Mouse (Mus musculus): ENCODE measurements around the gene Immp2l. TPM values are rescaled to one million over a fixed set of nuclear protein-coding genes. Genes with fewer than 3 reads are reported as not detected.

Immp2l gene
- total and polyA plus RNA-seq, 2 experiments = 35.8 to 133 TPM

GRCm38 (mm10) chr12:41084370-41085089 is 60.6 kb downstream of the Immp2l start:
- 7% methylated on average over 2 of the region's 2 CpGs for WGBS
- no peak for TF ChIP-seq POLR2A (IDR thresholded peaks at IDR 0.05; ENCODE audit: extremely low read depth, insufficient read depth, low read length)
- TF ChIP-seq CTCF (IDR thresholded peaks at IDR 0.05; ENCODE audit: low read depth, low read length) = no peak
- DNase-seq (ENCODE audit: extremely low read depth, low read depth, low spot score) = peak; percentile 76
- Histone ChIP-seq H3K79me2 (ENCODE audit: control insufficient read depth, insufficient read depth, low read length) (no peaks in the 10 kb centered on the region; the same call in 1 of the 2 replicates), H3K27ac (replicated peaks; ENCODE audit: insufficient read depth, low read depth, low read length) (peak overlapping the region; percentile 92), H3K4me3 (ENCODE audit: insufficient read depth, low read depth, low read length) (no peak overlapping the region), H3K27me3 (ENCODE audit: control insufficient read depth, insufficient read depth, low read length) (no peaks in the 10 kb centered on the region), H3K36me3 (ENCODE audit: control insufficient read depth, insufficient read depth, low read length) (no peaks in the 10 kb centered on the region), H3K4me1 (ENCODE audit: control insufficient read depth, insufficient read depth, low read length) (peaks cover 20% of the 10 kb centered on the region; the same call in 1 of the 2 replicates), H3K9ac (ENCODE audit: low read depth, low read length) (0 out of 2 replicates have a peak overlapping the region, but pooled peaks have one; percentile 26)

- TF ChIP-seq CTCF (IDR thresholded peaks at IDR 0.05; ENCODE audit: low read depth, low read length) = no peak
- TF ChIP-seq POLR2A (IDR thresholded peaks at IDR 0.05; ENCODE audit: extremely low read depth, insufficient read depth, low read length) = no peak
- H3K27ac ChIP-seq (replicated peaks; ENCODE audit: insufficient read depth, low read depth, low read length) = peak overlapping the region; percentile 84
- no peaks in the 10 kb centered on the region; the same call in 1 of the 2 replicates for H3K79me2 ChIP-seq (ENCODE audit: control insufficient read depth, insufficient read depth, low read length)
- H3K4me1 ChIP-seq (ENCODE audit: control insufficient read depth, insufficient read depth, low read length) = peaks cover 23% of the 10 kb centered on the region; the same call in 1 of the 2 replicates
- peak; percentile 90 for DNase-seq (ENCODE audit: extremely low read depth, low read depth, low spot score)
- H3K9ac ChIP-seq (ENCODE audit: low read depth, low read length) = no peak overlapping the region
- no peak overlapping the region for H3K4me3 ChIP-seq (ENCODE audit: insufficient read depth, low read depth, low read length)
- 33% methylated on average over 5 of the region's 5 CpGs for WGBS
- H3K36me3 ChIP-seq (ENCODE audit: control insufficient read depth, insufficient read depth, low read length) = no peaks in the 10 kb centered on the region
- no peaks in the 10 kb centered on the region for H3K27me3 ChIP-seq (ENCODE audit: control insufficient read depth, insufficient read depth, low read length)
Measured at GRCm38 (mm10) chr12:41089931-41090366, 66.1 kb downstream of the Immp2l start.

- Histone ChIP-seq H3K4me3 (ENCODE audit: insufficient read depth, low read depth, low read length) (no peak overlapping the region), H3K9ac (ENCODE audit: low read depth, low read length) (no peak overlapping the region), H3K36me3 (ENCODE audit: control insufficient read depth, insufficient read depth, low read length) (no peaks in the 10 kb centered on the region), H3K79me2 (ENCODE audit: control insufficient read depth, insufficient read depth, low read length) (no peaks in the 10 kb centered on the region; the same call in 1 of the 2 replicates), H3K27ac (replicated peaks; ENCODE audit: insufficient read depth, low read depth, low read length) (no peak overlapping the region), H3K4me1 (ENCODE audit: control insufficient read depth, insufficient read depth, low read length) (peaks cover 22% of the 10 kb centered on the region; the same call in 1 of the 2 replicates), H3K27me3 (ENCODE audit: control insufficient read depth, insufficient read depth, low read length) (no peaks in the 10 kb centered on the region)
- peak; percentile 92 for DNase-seq (ENCODE audit: extremely low read depth, low read depth, low spot score)
- TF ChIP-seq POLR2A (IDR thresholded peaks at IDR 0.05; ENCODE audit: extremely low read depth, insufficient read depth, low read length) = no peak
- no peak for TF ChIP-seq CTCF (IDR thresholded peaks at IDR 0.05; ENCODE audit: low read depth, low read length)
- 19% methylated on average over 2 of the region's 2 CpGs for WGBS
Measured at GRCm38 (mm10) chr12:41090771-41091170, 66.9 kb downstream of the Immp2l start.

DNA sequence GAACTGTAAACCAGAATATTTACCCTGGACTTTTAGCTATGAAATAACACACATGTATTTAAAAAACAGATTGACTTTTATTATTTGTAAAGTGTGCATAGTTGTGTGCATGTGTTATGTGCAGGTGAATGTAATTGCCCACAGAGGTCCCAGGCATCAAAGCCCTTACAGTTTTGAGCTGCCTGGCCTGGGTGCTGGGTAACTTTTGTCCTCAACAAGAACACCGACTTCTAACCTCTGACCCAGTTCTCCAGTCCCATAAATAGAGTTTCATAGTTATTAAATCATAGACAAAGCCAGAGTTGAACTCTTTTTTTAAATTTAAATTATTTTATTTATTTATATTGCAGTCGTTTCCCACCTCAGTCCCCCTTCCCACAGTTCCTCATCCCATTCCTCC is 67.4 kb downstream of the Immp2l start:
- H3K36me3 ChIP-seq (ENCODE audit: control insufficient read depth, insufficient read depth, low read length) = no peaks in the 10 kb centered on the region
- H3K79me2 ChIP-seq (ENCODE audit: control insufficient read depth, insufficient read depth, low read length) = no peaks in the 10 kb centered on the region; the same call in 1 of the 2 replicates
- no peak overlapping the region for H3K9ac ChIP-seq (ENCODE audit: low read depth, low read length)
- 56% methylated on average over 2 of the region's 2 CpGs for WGBS
- H3K27me3 ChIP-seq (ENCODE audit: control insufficient read depth, insufficient read depth, low read length) = no peaks in the 10 kb centered on the region
- peak; percentile 63 for DNase-seq (ENCODE audit: extremely low read depth, low read depth, low spot score)
- no peak overlapping the region for H3K4me3 ChIP-seq (ENCODE audit: insufficient read depth, low read depth, low read length)
- H3K4me1 ChIP-seq (ENCODE audit: control insufficient read depth, insufficient read depth, low read length) = peaks cover 22% of the 10 kb centered on the region; the same call in 1 of the 2 replicates
- TF ChIP-seq CTCF (IDR thresholded peaks at IDR 0.05; ENCODE audit: low read depth, low read length) (no peak), POLR2A (IDR thresholded peaks at IDR 0.05; ENCODE audit: extremely low read depth, insufficient read depth, low read length) (no peak)
- H3K27ac ChIP-seq (replicated peaks; ENCODE audit: insufficient read depth, low read depth, low read length) = peak overlapping the region; percentile 85

GRCm38 (mm10) chr12:41096045-41096444 is 72.2 kb downstream of the Immp2l start:
- H3K4me3 ChIP-seq (ENCODE audit: insufficient read depth, low read depth, low read length) = no peak overlapping the region
- WGBS = 80% methylated on average over 4 of the region's 4 CpGs

DNA sequence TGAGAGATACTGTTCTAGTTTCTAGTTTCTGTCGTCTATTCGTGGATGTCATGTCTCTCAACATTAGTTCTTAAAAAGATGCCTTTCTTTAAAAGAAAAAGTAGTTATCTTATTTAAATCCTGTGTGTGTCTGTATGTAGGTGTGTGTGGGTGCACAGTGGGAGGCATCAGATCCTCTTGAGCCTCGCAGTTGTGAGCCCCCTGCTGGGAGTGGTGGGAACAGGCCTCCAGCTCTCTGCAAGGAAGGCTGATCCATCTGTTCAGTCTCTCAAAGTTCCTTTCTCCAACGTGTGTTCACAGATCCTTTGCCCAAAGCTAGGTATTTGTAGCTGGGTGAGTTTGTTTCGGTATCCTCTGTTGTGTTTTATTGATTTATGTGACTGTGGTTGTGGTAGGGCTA is 73.5 kb downstream of the Immp2l start:
- TF ChIP-seq CTCF (IDR thresholded peaks at IDR 0.05; ENCODE audit: low read depth, low read length) (peak; percentile 93), POLR2A (IDR thresholded peaks at IDR 0.05; ENCODE audit: extremely low read depth, insufficient read depth, low read length) (no peak)
- Histone ChIP-seq H3K4me3 (ENCODE audit: insufficient read depth, low read depth, low read length) (no peak overlapping the region), H3K27me3 (ENCODE audit: control insufficient read depth, insufficient read depth, low read length) (no peaks in the 10 kb centered on the region), H3K4me1 (ENCODE audit: control insufficient read depth, insufficient read depth, low read length) (0 out of 2 replicates have a peak, but pooled peaks cover 2% of the 10 kb centered on the region), H3K9ac (ENCODE audit: low read depth, low read length) (no peak overlapping the region), H3K79me2 (ENCODE audit: control insufficient read depth, insufficient read depth, low read length) (peaks cover 4% of the 10 kb centered on the region; the same call in 1 of the 2 replicates), H3K27ac (replicated peaks; ENCODE audit: insufficient read depth, low read depth, low read length) (no peak overlapping the region), H3K36me3 (ENCODE audit: control insufficient read depth, insufficient read depth, low read length) (no peaks in the 10 kb centered on the region)
- peak; percentile 58 for DNase-seq (ENCODE audit: extremely low read depth, low read depth, low spot score)
- WGBS = 37% methylated on average over 5 of the region's 5 CpGs

More at GRCm38 (mm10) chr12:41096045-41096444, 72.2 kb downstream of the Immp2l start:
- no peaks in the 10 kb centered on the region for H3K27me3 ChIP-seq (ENCODE audit: control insufficient read depth, insufficient read depth, low read length)
- no peak overlapping the region for H3K27ac ChIP-seq (replicated peaks; ENCODE audit: insufficient read depth, low read depth, low read length)
- TF ChIP-seq CTCF (IDR thresholded peaks at IDR 0.05; ENCODE audit: low read depth, low read length) = no peak
- H3K79me2 ChIP-seq (ENCODE audit: control insufficient read depth, insufficient read depth, low read length) = peaks cover 4% of the 10 kb centered on the region; the same call in 1 of the 2 replicates
- no peak for DNase-seq (ENCODE audit: extremely low read depth, low read depth, low spot score)
- H3K36me3 ChIP-seq (ENCODE audit: control insufficient read depth, insufficient read depth, low read length) = no peaks in the 10 kb centered on the region
- H3K9ac ChIP-seq (ENCODE audit: low read depth, low read length) = no peak overlapping the region
- H3K4me1 ChIP-seq (ENCODE audit: control insufficient read depth, insufficient read depth, low read length) = peaks cover 8% of the 10 kb centered on the region; the same call in 1 of the 2 replicates

Measured in liver, adult 2 months (tissue).